Mouse (Mus musculus) lung, adult 2 months (tissue): ENCODE data around the gene Il18rap.

Experiments
- CTCF ChIP-seq: fragments of 200-500 bp; IDR thresholded peaks from 2 replicates; pipeline ENCODE4 v1.5.1; 2011; ENCODE audit warnings: mild to moderate bottlenecking, low read length, control low read depth; ENCODE audit not compliant: insufficient read depth
- POLR2A ChIP-seq: fragments of 200-500 bp; IDR thresholded peaks from 2 replicates; pipeline ENCODE4 v1.6.1; 2011; ENCODE audit warnings: low read depth, mild to moderate bottlenecking, control low read depth, low read length, borderline replicate concordance; ENCODE audit errors: extremely low read depth

GRCm38 (mm10) chr1:40479505-40479923, 35.6 kb upstream of the Il18rap start:
- no peak for TF ChIP-seq CTCF
- no peak for TF ChIP-seq POLR2A
